Mouse (Mus musculus): ENCODE measurements around the gene Fbxo3.
"Not testable (repeated sequence)": the region's sequence is repeated elsewhere in the genome, so short reads cannot be mapped to it uniquely, and the experiment has no call there.

The Fbxo3 gene

GRCm38 (mm10) chr2:104027458-104028138, at the start of gene Fbxo3:
Fbxo3 (plus strand) TSS chr2:104027721.
- DNase-seq: peak; percentile 89

- peak; percentile 37 for DNase-seq
These were observed 45.3 kb upstream of the Fbxo3 start for GRCm38 (mm10) chr2:103982250-103982649.

- DNase-seq: no peak
These were observed 44.4 kb upstream of the Fbxo3 start for GRCm38 (mm10) chr2:103983146-103983545.

GRCm38 (mm10) chr2:103987595-103987994, 39.9 kb upstream of the Fbxo3 start:
- not testable (repeated sequence) for DNase-seq

- DNase-seq: no peak
These were observed 37.8 kb upstream of the Fbxo3 start for GRCm38 (mm10) chr2:103989724-103990123.

- DNase-seq: no peak
These were observed 36.2 kb upstream of the Fbxo3 start for GRCm38 (mm10) chr2:103991303-103991702.

GRCm38 (mm10) chr2:103992162-103992561, 35.4 kb upstream of the Fbxo3 start:
- no peak for DNase-seq

- DNase-seq: no peak
These were observed 34.7 kb upstream of the Fbxo3 start for GRCm38 (mm10) chr2:103992618-103993332.

- DNase-seq: no peak
These were observed 26.4 kb upstream of the Fbxo3 start for GRCm38 (mm10) chr2:104001076-104001475.

GRCm38 (mm10) chr2:104001861-104002260, 25.7 kb upstream of the Fbxo3 start:
- DNase-seq: no peak

GRCm38 (mm10) chr2:104002711-104003413, 24.7 kb upstream of the Fbxo3 start:
- DNase-seq: peak; percentile 15

- no peak for DNase-seq
These were observed 19.6 kb upstream of the Fbxo3 start for GRCm38 (mm10) chr2:104007793-104008519.

- DNase-seq: not testable (repeated sequence)
These were observed 18.7 kb upstream of the Fbxo3 start for GRCm38 (mm10) chr2:104008853-104009252.

- DNase-seq: no peak
These were observed 4.4 kb upstream of the Fbxo3 start for GRCm38 (mm10) chr2:104023096-104023495.

- DNase-seq: no peak
These were observed 2.9 kb upstream of the Fbxo3 start for GRCm38 (mm10) chr2:104024656-104025055.

- DNase-seq: no peak
These were observed 710 bp downstream of the Fbxo3 start, which contains the start of gene 4931422A03Rik for GRCm38 (mm10) chr2:104028139-104028723. 4931422A03Rik (minus strand) TSS chr2:104028361.

- no peak for DNase-seq
These were observed 1.6 kb downstream of the Fbxo3 start for GRCm38 (mm10) chr2:104029074-104029473.

- DNase-seq: no peak
These were observed 2.9 kb downstream of the Fbxo3 start for GRCm38 (mm10) chr2:104030381-104030780.

GRCm38 (mm10) chr2:104032056-104032455, 4.5 kb downstream of the Fbxo3 start:
- no peak for DNase-seq

GRCm38 (mm10) chr2:104034832-104035472, 7.4 kb downstream of the Fbxo3 start:
- peak; percentile 48 for DNase-seq

- no peak for DNase-seq
These were observed 8.1 kb downstream of the Fbxo3 start for GRCm38 (mm10) chr2:104035595-104035994.

GRCm38 (mm10) chr2:104036316-104036715, 8.8 kb downstream of the Fbxo3 start:
- DNase-seq: no peak

Measured in cerebellum, adult 11 months (tissue).